Mouse (Mus musculus): Measurements from ENCODE around the gene Slc25a29. TPM values are rescaled to one million over a fixed set of nuclear protein-coding genes. Genes with fewer than 3 reads are reported as not detected.

Slc25a29 gene
- polyA plus RNA-seq, 1 experiment: 4.0 TPM

DNA sequence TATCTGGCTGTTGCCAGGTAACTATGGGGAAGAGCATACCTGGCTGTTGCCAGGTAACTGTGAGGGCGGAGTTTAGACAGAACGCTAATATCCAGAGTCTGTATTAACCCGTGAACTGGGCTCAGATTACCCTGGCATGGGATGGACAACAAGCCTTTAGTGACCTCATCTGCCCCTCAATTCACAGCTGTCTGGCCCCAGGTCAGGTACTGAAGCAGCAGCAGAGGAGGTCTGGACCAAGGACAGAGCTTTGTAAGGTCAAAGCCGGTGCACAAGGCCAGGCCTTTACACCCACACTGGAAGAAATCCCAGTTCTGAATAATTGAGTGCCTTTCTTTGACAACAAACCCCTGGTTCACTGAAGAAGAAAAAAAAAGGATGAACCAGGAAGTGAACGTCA, 6.0 kb downstream of the Slc25a29 start:
- no peak overlapping the region for H3K4me3 ChIP-seq (ENCODE audit: low read depth, low read length)
- no peaks in the 10 kb centered on the region for H3K36me3 ChIP-seq (ENCODE audit: control insufficient read depth, insufficient read depth, low read length)
- H3K27ac ChIP-seq (ENCODE audit: insufficient read depth, low read depth, low read length): no peak overlapping the region
- whole genome bisulfite sequencing: 55% methylated on average over 5 of the region's 5 CpGs
- TF ChIP-seq POLR2A (IDR thresholded peaks at IDR 0.05; ENCODE audit: low read depth, low read length) (no peak), CTCF (IDR thresholded peaks at IDR 0.05; ENCODE audit: extremely low read depth, insufficient read length, insufficient replicate concordance, low read depth, low read length) (no peak)
- no peaks in the 10 kb centered on the region for H3K27me3 ChIP-seq (ENCODE audit: control insufficient read depth, insufficient read depth, low read length)
- peaks cover 16% of the 10 kb centered on the region for H3K4me1 ChIP-seq (ENCODE audit: control insufficient read depth, insufficient read depth, insufficient read length, low read length)

DNA sequence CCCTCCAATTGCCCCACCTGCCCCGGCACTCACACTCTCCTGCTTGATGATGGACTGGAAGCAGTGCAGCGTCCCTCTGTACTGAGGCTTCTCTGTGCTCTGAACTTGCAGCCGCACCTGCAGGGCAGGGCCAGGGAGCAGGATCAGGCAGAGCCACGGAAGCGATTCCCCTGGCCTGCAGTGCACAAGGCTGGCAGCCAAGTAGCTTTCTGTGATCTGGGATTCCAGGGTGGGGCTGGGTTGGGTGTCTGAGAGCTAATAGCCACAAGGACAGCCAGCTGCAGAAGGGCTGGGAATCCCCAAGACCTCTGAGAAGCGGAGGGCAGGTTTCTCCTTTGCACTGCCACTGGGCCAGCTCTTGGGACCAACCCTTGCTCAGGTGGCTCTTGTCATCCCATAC, 8.0 kb downstream of the Slc25a29 start:
- WGBS: 37% methylated on average over 6 of the region's 6 CpGs

GRCm38 (mm10) chr12:108826958-108827535, 8.6 kb downstream of the Slc25a29 start:
- Histone ChIP-seq H3K36me3 (ENCODE audit: control insufficient read depth, insufficient read depth, low read length) (no peaks in the 10 kb centered on the region), H3K27me3 (ENCODE audit: control insufficient read depth, insufficient read depth, low read length) (no peaks in the 10 kb centered on the region), H3K4me3 (ENCODE audit: low read depth, low read length) (no peak overlapping the region), H3K27ac (ENCODE audit: insufficient read depth, low read depth, low read length) (no peak overlapping the region), H3K4me1 (ENCODE audit: control insufficient read depth, insufficient read depth, insufficient read length, low read length) (peaks cover 15% of the 10 kb centered on the region)
- TF ChIP-seq POLR2A (IDR thresholded peaks at IDR 0.05; ENCODE audit: low read depth, low read length): no peak
- WGBS: 79% methylated on average over 28 of the region's 28 CpGs

More for the DNA sequence above, 8.0 kb downstream of the Slc25a29 start:
- Histone ChIP-seq H3K4me3 (ENCODE audit: low read depth, low read length) (no peak overlapping the region), H3K4me1 (ENCODE audit: control insufficient read depth, insufficient read depth, insufficient read length, low read length) (peaks cover 15% of the 10 kb centered on the region), H3K27ac (ENCODE audit: insufficient read depth, low read depth, low read length) (no peak overlapping the region), H3K27me3 (ENCODE audit: control insufficient read depth, insufficient read depth, low read length) (no peaks in the 10 kb centered on the region), H3K36me3 (ENCODE audit: control insufficient read depth, insufficient read depth, low read length) (no peaks in the 10 kb centered on the region)
- no peak for TF ChIP-seq POLR2A (IDR thresholded peaks at IDR 0.05; ENCODE audit: low read depth, low read length)
- no peak for TF ChIP-seq CTCF (IDR thresholded peaks at IDR 0.05; ENCODE audit: extremely low read depth, insufficient read length, insufficient replicate concordance, low read depth, low read length)

DNA sequence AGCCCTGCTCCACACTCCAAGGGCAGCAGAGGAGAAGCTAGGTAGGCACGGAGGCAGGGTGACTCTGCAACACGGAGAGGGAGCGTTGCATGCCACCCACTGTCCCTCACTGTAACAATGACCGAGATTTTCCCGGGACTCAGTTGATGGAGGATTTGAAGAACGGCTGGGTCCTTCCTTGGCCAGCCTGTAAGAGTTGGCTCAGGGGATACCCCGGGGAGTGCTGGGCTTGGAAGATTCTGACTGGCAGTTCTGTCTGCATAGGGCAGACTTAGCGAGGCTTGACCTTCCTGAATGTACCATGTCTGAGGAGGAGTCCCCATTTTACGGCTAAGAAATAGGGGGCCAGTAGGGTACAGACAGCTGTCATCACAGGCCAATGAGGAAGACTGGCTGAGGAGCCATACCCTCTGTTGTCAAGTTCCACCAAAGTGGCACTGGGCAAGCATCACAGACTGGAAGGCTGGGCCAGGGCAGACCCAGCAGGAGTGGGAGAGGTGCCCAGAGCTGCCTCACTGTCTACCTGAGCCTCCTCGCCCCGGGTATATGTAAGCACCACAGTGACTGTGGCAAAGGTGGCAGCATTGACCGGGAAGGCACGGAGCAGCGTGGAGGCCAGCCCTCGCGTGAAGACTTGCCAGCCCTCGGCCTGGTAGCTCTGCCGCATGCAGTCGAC, 9.3 kb downstream of the Slc25a29 start:
- WGBS: 95% methylated on average over 19 of the region's 19 CpGs
- no peak for TF ChIP-seq CTCF (IDR thresholded peaks at IDR 0.05; ENCODE audit: extremely low read depth, insufficient read length, insufficient replicate concordance, low read depth, low read length)
- TF ChIP-seq POLR2A (IDR thresholded peaks at IDR 0.05; ENCODE audit: low read depth, low read length): no peak
- H3K4me1 ChIP-seq (ENCODE audit: control insufficient read depth, insufficient read depth, insufficient read length, low read length): peaks cover 15% of the 10 kb centered on the region
- no peaks in the 10 kb centered on the region for H3K36me3 ChIP-seq (ENCODE audit: control insufficient read depth, insufficient read depth, low read length)
- no peak overlapping the region for H3K27ac ChIP-seq (ENCODE audit: insufficient read depth, low read depth, low read length)
- H3K4me3 ChIP-seq (ENCODE audit: low read depth, low read length): no peak overlapping the region
- H3K27me3 ChIP-seq (ENCODE audit: control insufficient read depth, insufficient read depth, low read length): no peaks in the 10 kb centered on the region

GRCm38 (mm10) chr12:108825561-108826224, 10.0 kb downstream of the Slc25a29 start:
- no peak overlapping the region for H3K4me3 ChIP-seq (ENCODE audit: low read depth, low read length)
- TF ChIP-seq CTCF (IDR thresholded peaks at IDR 0.05; ENCODE audit: extremely low read depth, insufficient read length, insufficient replicate concordance, low read depth, low read length): no peak
- no peak for TF ChIP-seq POLR2A (IDR thresholded peaks at IDR 0.05; ENCODE audit: low read depth, low read length)
- H3K27me3 ChIP-seq (ENCODE audit: control insufficient read depth, insufficient read depth, low read length): no peaks in the 10 kb centered on the region
- no peaks in the 10 kb centered on the region for H3K36me3 ChIP-seq (ENCODE audit: control insufficient read depth, insufficient read depth, low read length)
- H3K27ac ChIP-seq (ENCODE audit: insufficient read depth, low read depth, low read length): no peak overlapping the region
- peaks cover 15% of the 10 kb centered on the region for H3K4me1 ChIP-seq (ENCODE audit: control insufficient read depth, insufficient read depth, insufficient read length, low read length)
- WGBS: 93% methylated on average over 13 of the region's 13 CpGs

DNA sequence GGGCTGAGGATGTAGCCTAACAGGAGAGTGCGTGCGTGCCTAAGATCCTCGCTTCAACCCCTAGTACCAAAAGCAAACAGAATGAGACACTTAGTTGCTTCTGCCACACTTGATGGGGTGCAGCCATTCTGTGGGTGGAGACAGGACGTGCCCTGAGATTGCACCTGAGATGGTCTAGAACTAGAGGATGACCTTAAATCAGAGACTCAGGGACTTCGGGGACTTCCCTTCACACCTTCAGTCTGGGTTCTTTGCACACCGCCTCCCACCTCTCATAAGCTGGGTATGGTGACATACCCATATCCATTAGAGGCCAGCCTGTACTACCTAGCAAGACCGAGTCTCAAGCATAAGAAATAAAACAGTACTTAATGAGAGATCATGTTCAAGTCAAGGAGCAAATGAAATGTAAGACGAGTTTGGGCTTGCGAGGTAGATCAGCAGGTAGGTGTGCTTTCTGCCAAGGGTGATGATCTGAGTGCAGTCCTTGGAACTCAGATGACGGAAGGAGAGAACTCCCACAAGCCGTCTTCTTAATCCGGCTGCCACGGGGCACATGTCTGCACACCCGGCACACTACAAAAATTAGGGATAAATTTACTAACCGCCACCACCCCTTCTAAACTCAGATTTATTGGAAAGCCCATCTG, 11.3 kb downstream of the Slc25a29 start:
- WGBS: 94% methylated on average over 15 of the region's 15 CpGs
- TF ChIP-seq POLR2A (IDR thresholded peaks at IDR 0.05; ENCODE audit: low read depth, low read length) (no peak), CTCF (IDR thresholded peaks at IDR 0.05; ENCODE audit: extremely low read depth, insufficient read length, insufficient replicate concordance, low read depth, low read length) (no peak)
- Histone ChIP-seq H3K4me3 (ENCODE audit: low read depth, low read length) (no peak overlapping the region), H3K27ac (ENCODE audit: insufficient read depth, low read depth, low read length) (no peak overlapping the region), H3K36me3 (ENCODE audit: control insufficient read depth, insufficient read depth, low read length) (no peaks in the 10 kb centered on the region), H3K4me1 (ENCODE audit: control insufficient read depth, insufficient read depth, insufficient read length, low read length) (peaks cover 15% of the 10 kb centered on the region), H3K27me3 (ENCODE audit: control insufficient read depth, insufficient read depth, low read length) (no peaks in the 10 kb centered on the region)

- no peak for TF ChIP-seq CTCF (IDR thresholded peaks at IDR 0.05; ENCODE audit: extremely low read depth, insufficient read length, insufficient replicate concordance, low read depth, low read length)
- no peak for TF ChIP-seq POLR2A (IDR thresholded peaks at IDR 0.05; ENCODE audit: low read depth, low read length)
- H3K27ac ChIP-seq (ENCODE audit: insufficient read depth, low read depth, low read length): no peak overlapping the region
- no peak overlapping the region for H3K4me3 ChIP-seq (ENCODE audit: low read depth, low read length)
- 63% methylated on average over 8 of the region's 8 CpGs for WGBS
- H3K4me1 ChIP-seq (ENCODE audit: control insufficient read depth, insufficient read depth, insufficient read length, low read length): peaks cover 13% of the 10 kb centered on the region
- H3K36me3 ChIP-seq (ENCODE audit: control insufficient read depth, insufficient read depth, low read length): peaks cover 3% of the 10 kb centered on the region
- H3K27me3 ChIP-seq (ENCODE audit: control insufficient read depth, insufficient read depth, low read length): no peaks in the 10 kb centered on the region
Observed at GRCm38 (mm10) chr12:108823036-108823435, 12.6 kb downstream of the Slc25a29 start.

Measured in small intestine, adult 2 months (tissue).